Mouse (Mus musculus) erythroid progenitor cell, adult 5-6 weeks (primary cell): ENCODE measurements around the gene Rrp1. TPM values are rescaled to one million over a fixed set of nuclear protein-coding genes. Genes with fewer than 3 reads are reported as not detected.
"Not testable (repeated sequence)": the region's sequence is repeated elsewhere in the genome, so short reads cannot be mapped to it uniquely, and the experiment has no call there.

Experiments used
- ATAC-seq: replicated peaks from 2 replicates; pipeline ENCODE4 v1.8.0; 2016; ENCODE audit warnings: moderate number of reproducible peaks, mild to moderate bottlenecking, moderate TSS enrichment, inconsistent platforms; ENCODE audit not compliant: poor library complexity, low FRiP score, severe bottlenecking
- total RNA-seq, 2 experiments: library from RNA; stranded (forward) in 1 of 2; stranded (reverse) in 1 of 2; fragments of 150-400 nt in 1 of 2; fragments of 186-747, 209-891 nt in 1 of 2; gene quantifications; 2 replicates each; pipeline versions ENCODE4 v1.2.3 to v1.2.4; 2015 to 2017; ENCODE audit warnings: low replicate concordance in 2 of 2

Gene Rrp1
- total RNA-seq, 2 experiments from 2014 or later = 23.1 to 63.2 TPM

- no peak for ATAC-seq
Measured at GRCm38 (mm10) chr10:78426117-78426735, 13.4 kb upstream of the Rrp1 start.

- ATAC-seq = peak; percentile 90
Measured at GRCm38 (mm10) chr10:78425181-78426041, 12.6 kb upstream of the Rrp1 start, which contains the start of gene Cstb. Gene Cstb (plus strand): TSS chr10:78425669.

GRCm38 (mm10) chr10:78422614-78423013 is 9.8 kb upstream of the Rrp1 start:
- no peak for ATAC-seq

- ATAC-seq = no peak
Measured at GRCm38 (mm10) chr10:78420929-78421328, 8.1 kb upstream of the Rrp1 start.

DNA sequence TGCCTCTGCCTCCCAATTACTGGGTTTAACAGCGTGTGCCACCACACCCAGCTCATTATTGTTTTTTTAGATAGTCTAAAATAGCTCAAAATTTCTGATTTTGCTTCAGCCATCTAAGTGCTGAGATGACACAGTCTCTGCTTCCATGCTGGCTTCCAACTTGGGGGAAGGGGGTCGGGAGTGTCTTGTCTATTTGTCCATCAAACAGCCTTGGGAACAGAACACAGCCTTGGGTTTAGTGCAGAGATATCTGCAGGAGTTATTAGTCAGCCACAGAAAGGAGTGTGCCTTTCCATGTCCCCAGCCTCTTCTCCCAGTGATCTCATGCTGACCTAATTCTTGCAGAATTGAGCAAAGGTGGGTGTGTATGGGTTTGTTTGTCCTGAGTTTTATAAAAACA is 5.9 kb upstream of the Rrp1 start:
- ATAC-seq = no peak

GRCm38 (mm10) chr10:78417888-78418287 is 5.0 kb upstream of the Rrp1 start:
- no peak for ATAC-seq

DNA sequence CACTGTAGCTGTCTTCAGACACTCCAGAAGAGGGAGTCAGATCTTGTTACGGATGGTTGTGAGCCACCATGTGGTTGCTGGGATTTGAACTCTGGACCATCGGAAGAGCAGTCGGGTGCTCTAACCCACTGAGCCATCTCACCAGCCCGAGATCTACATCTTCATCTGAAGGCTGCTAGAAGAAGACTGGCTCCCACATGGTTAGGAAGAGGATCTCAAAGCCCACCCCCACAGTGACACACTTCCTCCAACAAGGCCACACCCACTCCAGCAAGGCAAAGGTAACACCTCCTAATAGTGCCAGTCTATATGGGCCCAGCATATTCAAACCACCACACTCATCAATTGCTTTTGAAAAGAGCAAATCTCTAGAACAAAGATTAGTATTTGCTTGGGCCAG is 2.1 kb upstream of the Rrp1 start:
- ATAC-seq = not testable (repeated sequence)

- ATAC-seq = no peak
Measured at GRCm38 (mm10) chr10:78413152-78413520, 293 bp upstream of the Rrp1 start.

DNA sequence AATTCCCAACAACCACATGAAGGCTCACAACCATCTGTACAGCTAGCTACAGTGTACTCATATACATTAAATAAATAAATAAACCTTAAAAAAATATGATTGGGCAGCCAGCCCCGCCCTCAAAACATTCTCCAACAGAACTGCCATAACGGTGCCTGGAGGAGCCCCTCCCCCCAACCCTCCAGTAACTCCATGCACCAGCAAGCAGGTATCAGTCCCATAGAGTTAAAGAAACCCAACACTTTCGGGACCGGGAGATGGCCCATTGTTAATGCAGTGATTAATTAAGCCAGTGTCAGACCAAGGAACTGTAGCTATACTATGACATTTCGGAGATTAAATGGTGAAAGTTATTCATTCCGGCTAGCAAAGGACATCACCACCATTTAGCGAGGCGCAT is 992 bp downstream of the Rrp1 start:
- ATAC-seq = no peak

GRCm38 (mm10) chr10:78409035-78409788 is 3.6 kb downstream of the Rrp1 start:
- ATAC-seq = no peak

GRCm38 (mm10) chr10:78407132-78407531 is 5.7 kb downstream of the Rrp1 start:
- ATAC-seq = no peak

DNA sequence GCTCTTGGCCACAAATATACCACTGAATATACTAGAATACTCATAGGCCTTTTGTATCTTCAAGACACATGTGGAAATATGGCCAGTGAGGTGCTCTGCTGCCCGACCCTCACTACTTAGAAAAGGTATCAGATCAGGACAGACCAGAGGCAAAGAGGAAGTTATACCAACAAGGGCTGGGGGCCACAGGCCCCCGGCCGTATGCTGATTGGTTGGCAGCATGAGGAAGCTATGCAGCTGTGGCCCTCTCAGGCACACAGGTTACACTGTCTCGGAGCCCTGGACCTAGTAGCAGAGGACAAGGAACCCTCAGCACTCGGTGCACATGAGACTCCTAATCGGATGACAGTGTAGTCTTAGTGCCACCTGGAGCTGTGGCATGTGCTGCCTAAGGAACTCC is 6.7 kb downstream of the Rrp1 start:
- ATAC-seq = no peak

DNA sequence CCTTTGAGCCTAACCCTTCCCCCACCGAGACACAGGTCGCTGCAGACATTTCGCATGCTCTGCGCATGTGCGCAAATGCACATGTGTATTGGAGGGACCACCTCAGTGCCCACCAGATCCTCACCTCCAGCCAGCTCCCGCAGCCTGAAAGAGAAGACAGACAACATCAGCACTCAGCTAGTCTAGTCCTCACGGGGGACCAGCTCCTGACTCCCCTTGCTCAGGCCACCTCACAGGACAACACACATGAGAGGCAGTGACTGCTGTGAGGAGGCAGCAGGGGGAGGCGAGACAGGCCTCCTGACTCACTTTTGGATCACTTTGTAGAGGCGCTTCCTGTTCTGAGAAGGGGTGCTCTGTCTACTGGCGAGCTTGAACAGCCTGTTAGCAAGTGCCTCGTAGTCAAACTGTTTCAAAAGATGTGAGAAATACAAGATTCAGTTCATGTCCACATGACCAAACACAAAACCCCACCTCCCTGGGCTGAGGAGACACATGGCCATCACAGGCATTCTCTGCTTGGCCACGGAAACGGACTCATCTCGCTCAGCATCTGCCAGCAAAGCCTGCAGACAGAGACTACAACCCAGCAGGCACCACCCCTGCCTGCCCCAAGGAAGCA is 10.4 kb downstream of the Rrp1 start:
- ATAC-seq = no peak

DNA sequence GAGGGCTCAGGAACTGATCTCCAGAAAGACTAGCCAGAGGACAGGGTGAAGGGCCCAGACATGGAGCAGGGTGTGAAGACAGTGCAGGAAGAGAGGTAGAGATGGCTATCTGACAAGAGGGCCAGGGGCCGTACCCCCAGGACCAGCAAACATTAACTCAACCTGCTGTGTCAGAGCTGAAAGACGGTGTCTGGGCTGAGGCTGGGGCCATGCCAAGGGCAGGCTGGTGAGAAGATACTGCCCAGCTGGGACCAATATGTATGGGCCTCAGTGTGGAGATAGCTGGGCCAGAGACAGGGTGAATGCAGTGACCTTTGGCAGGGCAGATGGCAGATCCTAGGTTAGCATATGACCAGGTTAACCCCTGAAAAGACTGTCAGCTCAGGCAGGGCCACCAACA is 11.7 kb downstream of the Rrp1 start:
- no peak for ATAC-seq

DNA sequence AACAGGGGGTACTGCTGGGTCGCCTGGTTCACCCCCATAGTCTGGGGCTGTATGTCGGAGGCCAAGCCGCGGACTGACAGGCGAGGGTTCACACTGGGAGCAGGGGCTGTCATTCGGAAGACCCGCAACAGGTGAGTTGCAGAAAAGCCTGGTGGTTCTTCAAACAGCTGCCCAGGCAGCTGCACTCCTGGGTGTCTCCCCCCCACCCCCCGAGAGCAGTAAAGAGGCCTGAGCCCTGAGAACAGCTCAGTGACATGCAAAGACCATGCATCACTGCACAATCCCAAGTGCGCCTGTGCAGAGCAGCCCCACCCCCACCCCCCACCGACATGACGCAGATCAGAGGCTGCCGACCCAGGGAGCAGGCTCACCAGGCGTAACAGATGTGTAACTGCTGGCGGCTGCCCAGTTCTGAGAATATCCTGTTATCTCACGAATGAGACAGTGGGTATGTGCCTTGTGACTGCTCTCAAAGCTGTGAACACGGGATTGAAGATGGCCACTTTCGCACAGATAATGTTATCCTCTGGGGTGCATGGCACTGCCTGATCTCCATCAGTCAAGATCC is 13.7 kb downstream of the Rrp1 start:
- ATAC-seq = no peak

GRCm38 (mm10) chr10:78396625-78396885 is 16.3 kb downstream of the Rrp1 start:
- 0 out of 2 replicates have a peak, but pooled peaks have one; percentile 7 for ATAC-seq

DNA sequence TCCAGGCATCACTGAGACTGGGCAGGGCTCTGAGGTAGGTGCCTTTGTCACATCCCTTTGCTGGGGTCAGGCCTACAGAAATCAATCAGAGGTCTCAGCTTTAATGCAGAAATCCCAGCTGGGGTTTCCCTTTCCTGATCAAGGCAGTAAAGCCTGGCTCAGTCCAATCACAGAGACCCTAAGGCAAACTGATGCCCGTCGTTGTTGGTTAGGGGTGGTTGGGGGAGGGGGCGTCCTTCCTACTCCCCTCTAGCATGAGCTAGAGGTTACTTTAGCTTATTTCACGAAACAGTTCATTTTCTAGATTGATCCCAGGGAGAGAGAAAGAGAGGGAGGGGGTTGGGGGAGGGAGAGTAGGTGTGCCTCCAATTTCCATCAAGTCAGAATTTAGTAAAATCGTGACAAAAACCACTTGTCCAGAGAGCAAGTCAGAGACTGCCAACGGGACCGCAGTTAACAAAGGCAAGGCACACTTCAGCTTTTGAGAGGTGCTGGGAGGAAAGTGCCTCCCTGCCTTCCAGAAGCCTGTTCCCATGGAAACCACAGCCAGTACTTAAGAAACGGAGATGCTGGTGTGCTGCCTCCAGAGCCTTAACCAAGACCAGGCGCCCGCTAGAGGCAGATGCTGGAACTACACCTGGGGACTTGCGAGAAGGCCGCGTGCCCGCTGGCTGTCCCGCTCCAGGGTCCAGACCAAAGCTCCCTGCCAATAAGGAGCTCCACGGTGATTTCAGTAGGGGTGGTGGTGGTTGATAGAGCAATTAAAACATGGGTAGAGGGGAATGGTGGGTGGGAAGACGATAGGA is 16.8 kb downstream of the Rrp1 start:
- peak; percentile 71 for ATAC-seq

DNA sequence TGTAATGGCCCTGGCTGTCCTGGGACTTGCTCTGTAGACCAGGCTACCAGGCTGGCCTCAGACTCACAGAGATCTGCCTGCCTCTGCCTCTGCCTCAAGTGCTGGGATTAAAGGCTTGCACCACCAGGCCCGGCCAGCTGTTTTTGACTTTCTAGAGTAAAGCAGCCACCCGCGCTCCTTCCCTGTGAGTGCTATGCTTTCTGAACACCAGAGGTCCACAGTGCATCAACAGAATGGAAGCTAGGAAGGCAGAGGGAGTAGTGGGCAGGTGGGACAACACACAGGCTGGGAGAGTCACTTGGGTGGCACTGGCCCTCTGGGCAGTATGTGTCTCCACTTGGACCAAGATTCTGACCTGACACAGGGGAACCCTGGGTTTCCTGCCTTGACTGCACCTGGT is 17.5 kb downstream of the Rrp1 start:
- ATAC-seq = no peak

DNA sequence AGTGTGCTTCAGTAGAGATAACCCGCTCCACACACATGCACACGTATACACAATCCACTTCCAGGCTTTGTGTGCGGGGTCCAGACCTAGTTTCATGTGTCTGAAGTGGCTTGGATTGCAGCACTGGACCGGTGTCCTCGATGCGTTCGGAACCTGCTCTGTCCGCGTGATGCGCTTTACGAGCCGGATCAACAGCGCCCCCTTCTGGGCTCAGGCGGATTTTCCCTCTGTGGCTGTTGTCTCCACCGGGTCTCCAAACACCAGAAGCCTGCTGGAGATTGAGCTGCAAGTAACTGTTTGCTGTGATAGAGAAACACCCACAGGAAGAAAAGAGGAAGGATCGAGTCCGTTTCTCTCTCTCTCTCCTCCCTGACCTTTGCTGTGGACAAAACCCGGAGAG is 20.8 kb downstream of the Rrp1 start:
- peak; percentile 71 for ATAC-seq
